Mouse (Mus musculus): ENCODE measurements around the gene Dars.
"Not testable (repeated sequence)": the region's sequence is repeated elsewhere in the genome, so short reads cannot be mapped to it uniquely, and the experiment has no call there.

Dars gene

DNA sequence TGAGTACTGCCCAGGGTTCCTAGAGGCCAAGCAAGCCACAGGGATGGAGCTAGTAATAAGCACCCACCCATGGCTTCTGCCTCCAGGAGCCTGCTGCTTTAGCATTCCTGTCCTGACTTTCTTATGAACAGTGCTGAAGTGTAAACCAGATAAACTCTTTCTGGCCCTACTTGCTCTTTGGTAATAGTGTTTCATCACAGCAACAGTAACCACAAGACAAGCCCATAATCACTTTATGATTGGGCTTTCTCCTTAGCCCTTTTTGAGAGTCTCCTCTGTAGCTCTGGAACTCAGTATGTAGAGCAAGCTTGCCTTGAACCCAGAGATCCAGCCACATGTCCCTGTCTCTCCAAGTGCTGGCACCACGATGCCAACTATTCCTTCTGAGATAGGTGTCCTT lies 86.9 kb downstream of the Dars start:
- no peak for DNase-seq

DNA sequence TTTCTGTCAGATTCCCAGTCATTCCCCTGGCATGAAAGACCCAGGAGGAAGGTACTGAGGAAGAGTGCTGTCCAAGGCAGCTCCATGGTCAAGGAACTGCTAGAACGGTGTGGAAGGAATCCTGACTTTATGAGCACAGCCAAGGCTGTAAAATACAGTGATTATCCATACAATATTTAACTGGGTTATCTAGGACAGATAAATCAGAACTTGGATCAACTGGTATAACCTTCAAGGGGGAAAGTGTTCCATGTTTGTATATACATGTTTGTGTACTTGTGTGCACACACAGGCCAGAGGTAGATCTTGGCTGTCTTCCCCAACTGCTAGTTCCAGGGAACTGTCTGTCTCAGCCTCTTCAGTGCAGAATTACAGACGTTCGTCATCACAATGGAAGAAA lies 89.0 kb downstream of the Dars start, which contains the start of gene Lct:
Gene Lct (minus strand): TSS at position 101 of the 400 bp plus-strand sequence.
- no peak for DNase-seq

DNA sequence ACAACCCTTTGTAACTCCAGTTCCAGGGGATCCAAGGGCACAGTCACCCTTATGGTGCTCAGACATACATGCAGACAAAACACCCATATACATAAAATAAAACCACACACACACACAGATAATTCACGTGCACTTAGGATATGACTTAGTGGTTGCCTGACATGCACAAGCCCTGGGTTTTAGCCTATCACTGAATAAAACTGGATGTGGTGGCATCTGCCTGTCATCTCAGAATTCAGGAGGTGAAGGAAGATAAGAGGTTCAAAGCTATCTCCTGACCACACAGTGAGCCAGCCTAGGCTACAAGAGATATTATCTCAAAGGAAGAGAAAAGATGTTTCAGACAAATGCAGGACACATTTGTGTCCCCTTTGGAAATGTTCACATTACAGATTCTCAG lies 90.0 kb downstream of the Dars start:
- DNase-seq, result no peak

GRCm38 (mm10) chr1:128324776-128325175 lies 92.4 kb downstream of the Dars start:
- DNase-seq, result no peak

DNA sequence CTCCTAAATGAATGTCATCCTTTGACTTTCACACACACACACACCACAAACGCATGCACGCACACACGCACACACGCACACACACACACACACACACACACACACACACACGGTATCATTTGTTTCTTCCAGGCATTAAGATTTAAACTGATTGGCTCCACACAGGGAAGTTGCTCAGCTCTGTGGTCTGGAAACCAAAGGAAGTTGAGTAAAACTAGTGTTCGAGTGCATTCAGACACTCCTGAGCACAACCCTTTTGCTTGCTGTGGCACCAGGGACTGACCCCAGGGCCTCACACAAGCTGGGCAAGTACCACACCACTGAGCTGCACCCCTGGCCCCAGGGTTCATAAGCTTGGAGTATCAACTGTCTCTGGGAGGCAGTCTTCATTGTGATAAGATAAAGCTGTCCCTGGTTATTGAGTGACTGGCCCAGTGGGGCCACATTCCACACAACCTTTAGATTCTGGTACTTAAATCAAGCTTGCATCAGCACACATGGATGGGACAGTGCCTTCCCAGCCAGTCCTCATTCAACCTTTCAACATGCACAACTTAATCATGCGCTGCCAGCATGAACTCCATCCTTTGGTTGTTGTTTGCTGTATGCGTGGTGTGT lies 94.0 kb downstream of the Dars start:
- no peak for DNase-seq

- DNase-seq, result not testable (repeated sequence)
Measured at GRCm38 (mm10) chr1:128319266-128319665, 97.9 kb downstream of the Dars start.

DNA sequence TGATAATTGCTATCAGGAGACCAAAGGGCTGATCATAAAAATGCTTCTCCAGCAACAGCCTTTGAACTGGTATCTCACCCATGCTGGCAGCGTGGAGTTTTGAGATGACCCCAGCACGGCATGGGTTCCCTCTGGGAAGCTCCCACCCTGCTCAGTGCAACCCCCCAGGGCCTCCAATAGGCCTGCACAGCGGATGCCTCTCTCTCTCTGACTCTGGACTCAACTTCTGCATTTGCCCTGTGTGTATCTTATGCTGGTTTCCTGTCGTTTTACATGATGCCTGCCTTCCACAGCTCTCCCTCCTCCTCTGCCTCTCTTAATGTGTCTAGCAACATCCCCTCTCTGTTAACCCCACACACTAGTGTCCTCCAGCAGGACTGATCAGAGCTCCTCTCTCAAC lies 102.5 kb downstream of the Dars start:
- DNase-seq, result no peak
